Mouse (Mus musculus) heart, postnatal 0 days (tissue): ENCODE results near the gene Ruvbl2.

Source experiments
- CTCF ChIP-seq: IDR thresholded peaks from 2 replicates; pipeline ENCODE4 v1.5.1; 2016; ENCODE audit warnings: antibody characterized with exemption, control low read depth, low read depth
- EP300 ChIP-seq: IDR thresholded peaks from 2 replicates; pipeline ENCODE4 v1.6.1; 2016; ENCODE audit warnings: antibody characterized with exemption, low read depth

DNA sequence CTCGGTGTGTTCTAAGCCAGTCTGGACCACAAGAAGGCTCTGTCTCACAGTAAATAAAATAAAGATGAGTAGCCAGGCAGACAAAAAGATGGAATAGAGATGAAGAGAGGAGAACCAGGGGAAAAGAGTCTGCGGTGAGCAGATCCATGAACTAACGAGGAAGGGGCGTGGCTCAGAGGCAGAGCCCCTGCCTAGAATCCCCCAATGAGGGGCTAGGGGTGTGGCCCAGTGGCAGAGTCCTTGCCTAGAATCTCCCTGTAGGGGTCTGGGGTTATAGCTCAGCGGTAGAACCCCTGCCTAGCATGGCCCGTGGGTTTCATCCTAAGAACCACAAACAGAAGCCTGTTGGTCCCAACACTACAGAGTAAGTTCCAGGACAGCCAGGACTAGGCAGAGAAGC lies 850 bp downstream of the Ruvbl2 start:
- TF ChIP-seq CTCF (no peak), EP300 (no peak)
